Mouse (Mus musculus) spleen, embryonic (tissue): Measurements from ENCODE around the gene Zfp239.

Source experiments
- CTCF ChIA-PET: fragments of 350-600 bp; sonication (Branson Sonifier 250); formaldehyde crosslinking; loops from one replicate; lab custom pipeline; 2022; lab: Charles Lee

The Zfp239 gene

DNA sequence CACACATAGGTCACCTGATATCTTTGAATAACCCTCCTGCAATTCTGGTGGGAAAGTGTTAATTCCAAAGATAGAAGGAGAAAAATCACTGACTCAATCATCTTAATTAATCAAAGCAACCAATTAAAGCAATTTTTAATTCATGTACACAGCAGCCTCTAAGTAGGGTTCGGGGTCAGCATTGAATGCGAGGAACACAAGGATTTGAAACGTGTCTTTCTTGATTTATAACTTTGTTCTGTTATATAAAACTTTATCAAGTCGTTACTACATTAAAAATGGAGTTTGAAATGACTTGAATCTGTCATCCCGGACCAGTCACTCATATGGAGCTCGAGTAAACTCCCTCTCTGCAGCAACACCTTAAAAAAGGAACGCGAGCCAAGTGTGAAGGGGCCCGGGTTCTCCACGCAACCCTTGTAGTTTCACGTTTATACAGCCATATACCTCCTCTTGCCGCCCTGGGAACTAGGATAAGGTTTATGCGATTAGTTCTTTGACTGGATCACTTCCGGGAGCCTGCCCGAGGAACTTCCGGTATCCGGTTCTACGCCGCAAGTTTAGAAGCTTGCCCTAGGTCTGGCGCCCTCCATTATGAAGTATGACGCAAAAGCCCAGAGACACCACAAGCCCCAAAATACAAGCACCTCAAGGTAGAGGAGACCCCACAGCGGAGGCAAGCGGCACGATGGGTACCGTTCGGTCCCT lies 17.0 kb downstream of the Zfp239 start:
- CTCF ChIA-PET, result interaction anchor here (0.6 to 1.1 kb wide), 2 partner anchors 9 to 43 kb away, joined by 3 read pairs; no protein-coding TSS in a partner anchor

- CTCF ChIA-PET, result interaction anchor here (0.6 to 1.1 kb wide), 2 partner anchors 9 to 43 kb away, joined by 3 read pairs; no protein-coding TSS in a partner anchor
Measured at GRCm38 (mm10) chr6:117879408-117880115, 17.7 kb downstream of the Zfp239 start.

- CTCF ChIA-PET, result interaction anchor here (0.9 to 1.6 kb wide), 2 partner anchors 40 to 42 kb away, joined by 3 to 6 read pairs; no protein-coding TSS in a partner anchor
Measured at GRCm38 (mm10) chr6:117880394-117880838, 18.5 kb downstream of the Zfp239 start.

GRCm38 (mm10) chr6:117881229-117881628 lies 19.3 kb downstream of the Zfp239 start:
- CTCF ChIA-PET, result interaction anchor here (0.6 to 1.6 kb wide), 8 partner anchors 10 to 45 kb away, joined by 3 to 8 read pairs (median 4); no protein-coding TSS in a partner anchor

- CTCF ChIA-PET, result interaction anchor here (1.0 to 2.1 kb wide), 5 partner anchors 9 to 38 kb away, joined by 3 to 8 read pairs (median 5); no protein-coding TSS in a partner anchor
Measured at GRCm38 (mm10) chr6:117881997-117882396, 20.1 kb downstream of the Zfp239 start.

- CTCF ChIA-PET, result no interaction called here
Measured at GRCm38 (mm10) chr6:117885943-117886342, 24.0 kb downstream of the Zfp239 start.

DNA sequence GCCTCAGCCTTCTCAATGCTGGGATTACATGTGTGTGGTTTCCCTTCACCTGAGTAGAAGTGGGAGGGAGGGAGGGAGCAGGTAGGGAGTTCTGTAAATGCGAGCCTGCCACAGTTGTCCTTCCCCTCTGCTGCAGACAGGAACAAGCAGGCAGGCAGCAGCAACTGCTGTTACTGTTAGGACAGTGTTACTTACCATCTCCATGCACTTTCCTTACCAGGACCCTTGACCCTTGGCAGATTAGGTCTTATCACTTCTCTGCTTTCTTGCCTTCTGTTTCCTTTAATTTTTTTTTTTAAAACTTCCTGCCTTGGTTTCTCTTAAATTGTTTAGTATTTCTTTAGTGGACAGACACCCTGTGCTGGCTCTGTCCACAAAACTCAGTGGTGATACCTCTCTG lies 26.1 kb downstream of the Zfp239 start:
- CTCF ChIA-PET, result no interaction called here

DNA sequence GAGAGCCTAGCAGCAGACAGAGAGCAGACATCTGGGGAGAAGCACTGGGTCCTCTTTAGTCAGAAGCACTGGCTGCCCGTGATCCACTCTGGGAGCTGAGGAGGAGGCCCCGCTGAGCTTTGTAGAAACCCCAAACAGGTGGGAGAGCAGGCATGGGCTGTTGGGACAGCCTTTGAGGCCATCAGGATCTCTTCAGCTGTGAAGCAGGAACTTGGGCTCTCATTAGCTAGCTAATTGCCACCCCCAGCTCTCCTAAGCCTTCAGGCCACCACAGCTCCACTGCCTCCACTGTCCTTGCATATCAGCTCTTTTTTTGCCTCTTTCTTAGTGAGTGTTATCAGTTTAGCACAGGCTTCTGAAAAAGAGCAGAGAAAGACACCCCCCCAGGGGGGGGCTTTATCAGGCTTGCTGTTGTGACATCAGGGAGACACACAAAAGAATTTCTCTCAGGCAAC lies 26.8 kb downstream of the Zfp239 start:
- CTCF ChIA-PET, result no interaction called here

- CTCF ChIA-PET, result no interaction called here
Measured at GRCm38 (mm10) chr6:117890257-117890656, 28.4 kb downstream of the Zfp239 start.

DNA sequence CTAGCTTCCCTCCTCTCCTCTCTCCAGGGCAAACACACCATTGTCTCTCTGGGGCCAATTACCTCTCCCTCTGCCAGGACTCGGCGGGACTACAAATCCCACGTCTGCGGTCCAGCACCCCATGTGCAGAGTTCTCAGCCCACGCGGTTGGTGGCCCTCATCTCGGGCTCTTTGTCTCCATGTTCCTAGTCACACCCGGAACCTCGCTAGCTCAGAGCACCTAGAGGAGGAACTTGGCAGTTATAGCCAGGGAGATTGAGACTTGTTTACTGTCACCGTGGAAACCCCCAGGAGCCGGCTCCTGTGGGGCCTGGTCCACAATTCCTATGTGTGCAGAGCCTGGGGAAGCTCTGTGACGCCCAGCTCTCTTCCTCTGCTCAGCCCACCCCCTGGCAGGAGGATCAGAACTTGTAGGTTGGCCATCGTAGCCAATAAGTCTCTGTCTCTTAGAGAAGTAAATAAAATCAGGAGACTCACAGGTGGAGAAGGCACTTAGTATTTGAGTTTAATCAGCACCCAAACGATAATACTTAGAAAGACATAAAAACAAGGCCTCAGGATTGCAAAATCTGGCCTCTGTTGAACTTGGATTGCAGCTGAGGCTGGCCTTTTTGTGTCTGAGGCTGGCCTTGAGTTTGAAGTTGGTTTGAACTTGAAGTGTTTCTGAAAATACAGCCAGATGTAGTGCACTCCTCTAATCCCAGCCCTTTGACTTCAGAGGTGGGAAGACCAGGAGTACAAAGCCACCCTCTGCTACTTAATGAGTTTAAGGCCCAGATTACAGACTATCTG lies 29.7 kb downstream of the Zfp239 start:
- CTCF ChIA-PET, result interaction anchor here (0.8 to 1.7 kb wide), 2 partner anchors 10 to 17 kb away, joined by 3 read pairs; no protein-coding TSS in a partner anchor

DNA sequence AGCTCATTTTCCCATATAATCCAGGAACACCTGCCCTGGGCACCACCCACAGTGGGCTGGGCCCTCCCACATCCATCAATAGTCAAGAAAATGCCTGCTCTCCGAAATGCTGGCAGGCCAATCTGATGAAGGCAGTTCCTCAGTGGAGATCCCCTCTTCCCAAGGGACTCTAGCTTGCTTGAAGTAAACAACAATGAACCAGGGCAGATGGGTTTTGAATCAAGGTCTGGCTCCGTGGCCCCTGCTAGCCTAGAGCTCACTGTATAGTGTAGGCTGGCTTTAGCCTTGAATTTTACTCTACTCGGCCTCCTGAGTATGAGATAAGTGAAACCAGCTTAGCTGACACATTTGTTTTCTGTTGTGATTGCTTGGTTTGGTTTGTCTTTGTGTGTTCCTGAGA lies 30.5 kb downstream of the Zfp239 start:
- CTCF ChIA-PET, result interaction anchor here (0.7 to 1.7 kb wide), 2 partner anchors 11 to 20 kb away, joined by 3 read pairs; no protein-coding TSS in a partner anchor

DNA sequence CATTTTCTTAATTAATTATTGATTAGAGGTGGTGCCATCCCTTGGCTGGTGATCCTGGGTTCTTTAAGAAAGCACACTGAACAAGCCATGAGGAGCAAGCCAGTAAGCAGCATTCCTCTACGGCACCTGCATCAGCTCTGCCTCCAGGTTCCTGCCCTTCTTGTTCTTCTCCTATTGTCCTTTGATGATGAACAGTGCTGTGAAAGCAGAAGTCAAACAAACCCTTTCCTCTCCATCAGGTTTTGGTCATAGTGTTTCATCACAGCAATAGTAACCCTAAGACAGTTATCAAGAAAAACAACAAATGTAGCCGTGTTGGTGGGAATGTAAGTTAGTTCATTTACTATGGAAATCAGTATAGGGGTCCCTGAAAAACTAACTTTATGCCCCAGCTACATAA lies 31.5 kb downstream of the Zfp239 start:
- CTCF ChIA-PET, result no interaction called here

DNA sequence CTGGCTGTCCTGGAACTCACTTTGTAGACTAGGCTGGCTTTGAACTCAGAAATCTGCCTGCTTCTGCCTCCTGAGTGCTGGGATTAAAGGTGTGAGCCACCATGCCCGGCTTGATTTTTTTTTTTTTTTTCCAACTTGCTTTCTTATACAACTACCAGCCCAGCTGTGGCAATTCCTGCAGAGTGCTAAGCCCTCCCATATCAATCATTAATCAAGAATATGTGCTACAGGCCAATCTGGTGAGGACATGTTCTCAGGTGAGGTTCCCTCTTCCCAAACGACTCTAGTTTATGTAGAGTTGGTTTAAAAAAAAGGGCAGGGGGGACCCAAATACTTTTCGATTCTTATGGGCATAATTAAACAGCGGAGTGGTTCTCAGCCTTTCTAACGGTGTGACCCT lies 35.9 kb downstream of the Zfp239 start:
- CTCF ChIA-PET, result interaction anchor here (1.1 kb wide), 1 partner anchor 15 kb away, joined by 4 read pairs; no protein-coding TSS in a partner anchor

DNA sequence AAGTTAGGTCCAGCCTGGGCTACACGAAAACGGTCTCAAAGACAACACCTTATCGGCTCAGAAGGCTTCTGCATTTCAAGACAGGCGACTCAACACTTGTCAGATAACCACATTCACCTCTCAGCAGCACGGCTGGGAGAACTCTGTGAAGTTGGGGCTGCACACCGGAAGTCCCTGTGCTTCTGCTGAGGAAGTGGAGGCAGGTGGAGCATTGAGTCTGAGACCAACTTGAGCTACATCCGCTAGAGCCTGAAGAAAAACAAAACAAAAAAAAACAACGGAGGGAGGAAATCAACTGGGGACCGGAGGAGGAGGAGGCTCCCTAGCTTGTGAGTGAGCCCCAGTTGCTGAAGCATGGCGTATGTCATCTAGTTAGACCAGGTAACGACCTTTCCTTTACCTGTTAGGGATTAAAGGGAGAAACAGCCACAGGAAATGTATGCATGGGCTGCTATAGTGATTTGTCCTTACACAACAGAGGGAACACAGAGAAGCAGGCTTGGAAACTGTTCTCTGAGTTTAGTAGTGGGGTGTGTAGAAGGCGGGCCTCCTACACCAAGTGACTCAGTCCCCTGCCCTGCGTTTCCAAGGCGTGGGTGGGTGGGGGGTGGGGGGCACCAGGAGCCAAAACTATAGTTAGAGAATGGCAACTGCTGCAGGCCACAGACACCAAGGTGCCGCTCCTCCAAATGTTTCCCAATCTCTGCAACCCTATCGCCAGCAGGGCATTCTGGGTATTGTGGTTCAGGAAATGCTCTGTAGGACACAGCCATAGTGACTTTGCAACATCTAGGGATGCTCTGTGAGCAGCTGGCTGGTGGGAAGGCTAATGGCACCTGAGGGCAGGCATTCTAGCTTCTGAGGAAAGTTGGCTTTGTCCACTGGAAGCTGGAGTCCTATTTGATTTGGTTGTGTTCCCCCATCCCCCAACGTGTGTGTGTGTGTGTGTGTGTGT lies 38.5 kb downstream of the Zfp239 start, which contains the start of gene Hnrnpf:
Hnrnpf (plus strand) TSS at position 199 of the 955 bp plus-strand sequence.
- CTCF ChIA-PET, result interaction anchor here (0.9 to 1.0 kb wide), 2 partner anchors 11 to 17 kb away, joined by 4 to 6 read pairs; no protein-coding TSS in a partner anchor

GRCm38 (mm10) chr6:117901510-117902402 lies 39.9 kb downstream of the Zfp239 start:
- CTCF ChIA-PET, result interaction anchor here (0.9 to 1.0 kb wide), 3 partner anchors 10 to 24 kb away, joined by 3 to 6 read pairs (median 4); no protein-coding TSS in a partner anchor

DNA sequence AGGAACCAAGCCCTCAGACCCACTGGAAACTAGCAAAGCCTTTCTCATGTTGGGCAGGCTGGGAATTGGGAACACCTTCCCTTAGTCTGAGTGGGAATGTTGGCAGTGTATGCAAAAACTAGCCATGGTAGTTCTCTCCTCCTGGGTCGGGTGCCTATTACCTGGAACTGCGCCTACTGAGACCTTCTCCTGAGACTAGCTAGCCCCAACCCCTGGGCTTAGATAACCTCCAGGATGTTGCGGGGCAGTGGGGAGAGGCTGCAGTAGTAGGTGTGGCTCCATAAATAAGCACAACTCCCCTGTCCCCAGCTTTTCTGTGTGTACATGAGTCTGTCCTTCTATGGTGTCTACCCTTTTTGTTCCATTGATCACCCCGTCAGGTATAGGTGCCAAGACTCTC lies 40.7 kb downstream of the Zfp239 start:
- CTCF ChIA-PET, result no interaction called here

DNA sequence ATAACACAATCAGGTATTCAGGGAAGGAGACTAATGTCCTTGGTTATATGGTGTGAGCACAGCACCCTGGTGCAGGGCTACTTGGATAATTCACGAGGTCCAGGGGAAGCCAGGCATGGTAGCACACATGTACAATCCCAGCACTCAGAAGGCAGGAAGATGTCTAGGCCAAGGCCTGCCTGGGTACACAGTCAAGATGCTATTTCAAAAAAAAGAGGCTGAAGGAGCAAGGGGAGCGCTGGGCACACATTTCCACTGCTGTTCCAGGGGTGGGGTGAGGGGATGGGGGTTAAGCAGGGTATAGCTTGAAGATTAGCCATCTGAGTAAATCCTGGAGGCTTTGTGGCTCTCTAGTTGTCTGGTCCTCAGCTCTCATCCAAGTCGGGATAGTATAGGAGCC lies 41.9 kb downstream of the Zfp239 start:
- CTCF ChIA-PET, result interaction anchor here (0.7 to 1.3 kb wide), 2 partner anchors 22 to 85 kb away, joined by 3 to 5 read pairs; no protein-coding TSS in a partner anchor

- CTCF ChIA-PET, result interaction anchor here (0.5 kb wide), 1 partner anchor 1480 kb away, joined by 7 read pairs; no protein-coding TSS in a partner anchor
Measured at GRCm38 (mm10) chr6:117905260-117905930, 43.5 kb downstream of the Zfp239 start.
